Mouse (Mus musculus): ENCODE results near the gene Sbk3.

DNA sequence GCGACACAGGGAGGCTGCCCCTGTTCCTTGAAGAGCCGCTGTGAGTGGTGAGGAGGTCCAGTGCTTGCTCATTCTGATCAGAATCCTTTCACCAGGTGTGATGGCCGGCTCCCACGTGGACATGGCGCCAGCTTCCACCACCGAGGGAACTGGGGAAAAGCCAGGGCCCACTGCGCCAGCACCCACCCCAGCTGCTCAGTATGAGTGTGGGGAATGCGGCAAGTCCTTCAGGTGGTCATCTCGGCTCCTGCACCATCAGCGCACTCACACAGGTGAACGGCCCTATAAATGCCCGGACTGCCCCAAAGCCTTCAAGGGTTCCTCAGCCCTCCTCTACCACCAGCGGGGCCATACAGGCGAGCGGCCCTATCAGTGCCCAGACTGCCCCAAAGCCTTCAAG is 52.3 kb downstream of the Sbk3 start:
- TF ChIP-seq CTCF (IDR thresholded peaks at IDR 0.05; ENCODE audit: low read depth) (no peak), EP300 (optimal IDR thresholded peaks at IDR 0.05) (no peak)
